ENCODE assay signal across 8 mouse cellular contexts in genomic region chrX:158043057-158043843, GRCm38 (mm10). TPM values are rescaled to one million over a fixed set of nuclear protein-coding genes. Genes with fewer than 3 reads are reported as not detected.
DNase-seq lines count a peak whose midpoint lies in the region; ATAC-seq and TF ChIP-seq lines count a peak whose summit lies in the region.

TSS of gene Cnksr2 (minus strand) at chrX:158043294.

- no peaks in the 10 kb centered on the region for H3K36me3 ChIP-seq in erythroblast, embryonic 14.5 days (ENCODE audit: control insufficient read depth)
- H3K36me3 ChIP-seq in embryonic facial prominence, embryonic 15.5 days = no peaks in the 10 kb centered on the region
- no peaks in the 10 kb centered on the region for H3K36me3 ChIP-seq in hindbrain, embryonic 13.5 days
- no peaks in the 10 kb centered on the region for H3K36me3 ChIP-seq in midbrain, embryonic 10.5 days
- H3K36me3 ChIP-seq in testis, adult 2 months (ENCODE audit: control insufficient read depth, insufficient read depth, low read length) = no peaks in the 10 kb centered on the region

- intact Hi-C loops in left cerebral cortex, postnatal 10 days (cut with DNase I) = loop anchor here (2.0 to 10.0 kb wide), 4 partner anchors 242 to 880 kb away; no protein-coding TSS in a partner anchor

- no peak within 1 kb of the TSS for H3K27ac ChIP-seq in embryonic facial prominence, embryonic 15.5 days (replicated peaks)
- peak within 1 kb of the TSS; percentile 86 for H3K27ac ChIP-seq in hindbrain, embryonic 13.5 days
- peak within 1 kb of the TSS; percentile 85 for H3K27ac ChIP-seq in midbrain, embryonic 10.5 days (replicated peaks)
- no peak within 1 kb of the TSS; the same call in 1 of the 2 replicates for H3K27ac ChIP-seq in testis, adult 2 months (ENCODE audit: control insufficient read depth, insufficient read depth, low read depth, low read length)

- no peaks in the 10 kb centered on the region for H3K4me1 ChIP-seq in erythroblast, embryonic 14.5 days (ENCODE audit: control insufficient read depth)
- no peaks in the 10 kb centered on the region for H3K4me1 ChIP-seq in embryonic facial prominence, embryonic 15.5 days
- H3K4me1 ChIP-seq in hindbrain, embryonic 13.5 days (replicated peaks) = peaks cover 2% of the 10 kb centered on the region; the same call in 1 of the 2 replicates
- no peaks in the 10 kb centered on the region; the same call in 1 of the 2 replicates for H3K4me1 ChIP-seq in midbrain, embryonic 10.5 days
- H3K4me1 ChIP-seq in testis, adult 2 months (ENCODE audit: control insufficient read depth, insufficient read depth, low read length) = peaks cover 2% of the 10 kb centered on the region; the same call in 1 of the 2 replicates

- peak; percentile 19 for DNase-seq in adrenal gland, postnatal 25 days
- peak; percentile 30 to 57 for DNase-seq in left cerebral cortex, postnatal 10 days (ENCODE audit: extremely low spot score in 1 of 2, low spot score in 2 of 2)
- DNase-seq in midbrain, embryonic 10.5 days (ENCODE audit: low spot score) = peak; percentile 54

- peak within 1 kb of the TSS; percentile 14 for H3K4me3 ChIP-seq in erythroblast, embryonic 14.5 days (replicated peaks)
- peak within 1 kb of the TSS; percentile 59 for H3K4me3 ChIP-seq in embryonic facial prominence, embryonic 15.5 days (replicated peaks)
- peak within 1 kb of the TSS; percentile 63 for H3K4me3 ChIP-seq in hindbrain, embryonic 13.5 days
- peak within 1 kb of the TSS; percentile 66 for H3K4me3 ChIP-seq in midbrain, embryonic 10.5 days
- peak within 1 kb of the TSS; percentile 78 for H3K4me3 ChIP-seq in testis, adult 2 months (ENCODE audit: control insufficient read depth, low read depth, low read length)

- no peak for ATAC-seq in erythroblast, adult 5-6 weeks (replicated peaks; ENCODE audit: low FRiP score, poor library complexity, severe bottlenecking)
- peak; percentile 19; the same call in 1 of the 2 replicates for ATAC-seq in embryonic facial prominence, embryonic 15.5 days (ENCODE audit: insufficient number of reproducible peaks, low FRiP score, low TSS enrichment, low read depth)
- peak; percentile 82 for ATAC-seq in hindbrain, embryonic 13.5 days (ENCODE audit: low FRiP score)

- H3K4me2 ChIP-seq in embryonic facial prominence, embryonic 15.5 days (replicated peaks) = peak within 1 kb of the TSS; percentile 70
- H3K4me2 ChIP-seq in hindbrain, embryonic 13.5 days = peak within 1 kb of the TSS; percentile 60

- TF ChIP-seq CTCF in testis, adult 2 months (IDR thresholded peaks at IDR 0.05; ENCODE audit: control insufficient read depth, insufficient read depth, insufficient replicate concordance, low read depth, low read length) = no peak

- peak within 1 kb of the TSS; percentile 39 for H3K9ac ChIP-seq in embryonic facial prominence, embryonic 15.5 days
- H3K9ac ChIP-seq in hindbrain, embryonic 13.5 days = peak within 1 kb of the TSS; percentile 85

- WGBS in embryonic facial prominence, embryonic 15.5 days = 15% methylated on average over 69 of the region's 99 CpGs
- WGBS in hindbrain, embryonic 13.5 days = 23% methylated on average over 52 of the region's 99 CpGs
- WGBS in midbrain, embryonic 10.5 days = 30% methylated on average over 94 of the region's 99 CpGs

- peaks cover 17% of the 10 kb centered on the region for H3K9me3 ChIP-seq in erythroblast, embryonic 14.5 days (ENCODE audit: control insufficient read depth, low read length)
- no peaks in the 10 kb centered on the region for H3K9me3 ChIP-seq in embryonic facial prominence, embryonic 15.5 days (replicated peaks)
- H3K9me3 ChIP-seq in hindbrain, embryonic 13.5 days = no peaks in the 10 kb centered on the region
- H3K9me3 ChIP-seq in midbrain, embryonic 10.5 days (replicated peaks) = no peaks in the 10 kb centered on the region

- H3K27me3 ChIP-seq in erythroblast, embryonic 14.5 days (ENCODE audit: control insufficient read depth) = peaks cover 33% of the 10 kb centered on the region
- no peaks in the 10 kb centered on the region for H3K27me3 ChIP-seq in embryonic facial prominence, embryonic 15.5 days
- H3K27me3 ChIP-seq in hindbrain, embryonic 13.5 days = no peaks in the 10 kb centered on the region
- peaks cover 23% of the 10 kb centered on the region; the same call in 1 of the 2 replicates for H3K27me3 ChIP-seq in midbrain, embryonic 10.5 days (ENCODE audit: low read depth, poor library complexity, severe bottlenecking)
- H3K27me3 ChIP-seq in testis, adult 2 months (ENCODE audit: control insufficient read depth, insufficient read depth, low read length) = no peaks in the 10 kb centered on the region

- no peak for TF ChIP-seq POLR2A in testis, adult 2 months (IDR thresholded peaks at IDR 0.05; ENCODE audit: control insufficient read depth, low read depth, low read length)

RNA-seq across cellular contexts. Expression of gene Cnksr2, which starts in this region (rescaled TPM):
- not detected in 2 replicates for polyA plus RNA-seq in erythroblast, embryonic 14.5 days (2012)
- not detected in 2 replicates for total RNA-seq in erythroblast, adult 5-6 weeks (2015; ENCODE audit: low replicate concordance)
- total RNA-seq in erythroblast, adult 5-6 weeks (2017; ENCODE audit: low replicate concordance) = not detected in 2 replicates
- total RNA-seq in adrenal gland, postnatal 25 days (2021) = 4.4 and 6.6 TPM in 2 replicates
- polyA plus RNA-seq in embryonic facial prominence, embryonic 15.5 days (2015; fragmentation: Nextera tagmentation; extraction: Ambion mirVana) = 2.4 and 2.5 TPM in 2 replicates
- polyA plus RNA-seq in hindbrain, embryonic 13.5 days (2015; fragmentation: Nextera tagmentation; extraction: Ambion mirVana) = 8.2 and 8.9 TPM in 2 replicates
- total RNA-seq in left cerebral cortex, postnatal 10 days (2021) = 100 to 1,000 TPM; 141 to 151 TPM
- polyA plus RNA-seq in midbrain, embryonic 10.5 days (2016; fragmentation: Nextera tagmentation; extraction: Ambion mirVana) = 3.4 and 4.2 TPM in 2 replicates
- polyA plus RNA-seq in testis, adult 2 months (2012; rRNA removed) = 0.14 and 0.22 TPM in 2 replicates

Comparison
In these comparisons a context has a peak if more than half of its experiments do, and no peak if none do; other contexts are left out.
1. RNA of gene Cnksr2 (total RNA-seq): 141 to 151 TPM in left cerebral cortex, postnatal 10 days; 4.4 to 6.6 TPM in adrenal gland, postnatal 25 days and not detected in erythroblast, adult 5-6 weeks; every median in the first group is over 10 times any median in the second.
2. H3K4me3 ChIP-seq: peak in every context shown above with its lines; median percentile 78 in testis, adult 2 months; 66 in midbrain, embryonic 10.5 days; 63 in hindbrain, embryonic 13.5 days; 59 in embryonic facial prominence, embryonic 15.5 days; 14 in erythroblast, embryonic 14.5 days.
3. H3K27ac ChIP-seq: peak in hindbrain, embryonic 13.5 days (single experiment) and midbrain, embryonic 10.5 days (single experiment); none in embryonic facial prominence, embryonic 15.5 days (single experiment) and testis, adult 2 months (single experiment).
4. Peak in every context shown above with its lines, with median percentiles within 50 percentile points of each other: DNase-seq.